Mouse (Mus musculus) heart, postnatal 25 days (tissue): ENCODE results near the gene Dqx1. TPM values are rescaled to one million over a fixed set of nuclear protein-coding genes. Genes with fewer than 3 reads are reported as not detected.

Experiments
- DNase-seq: peaks from one replicate; pipeline ENCODE4 v3.0.0; 2022; ENCODE audit warnings: low spot score
- intact Hi-C: fragments of 180-260 bp; cut with DNase I; formaldehyde crosslinking; loops from one replicate; pipeline ENCODE4 v1.15.1; 2025
- microRNA-seq: library from miRNA; unstranded; fragments of <30 nt; microRNA quantifications from one replicate; pipeline ENCODE4 v1.2.0, GENCODE M21; 2022
- total RNA-seq, 2 experiments: library from RNA; stranded (reverse); gene quantifications; 2 replicates each; pipeline ENCODE4 v1.2.3; 2021

Dqx1 gene
- total RNA-seq, 2 experiments from 2014 or later = 0.36 to 0.52 TPM

GRCm38 (mm10) chr6:83101688-83102556, 44.3 kb downstream of the Dqx1 start:
- no peak for DNase-seq

GRCm38 (mm10) chr6:83103130-83103650, 45.5 kb downstream of the Dqx1 start:
- intact Hi-C loops = no loop called here
- DNase-seq = no peak

More at GRCm38 (mm10) chr6:83101688-83102556, 44.3 kb downstream of the Dqx1 start:
- intact Hi-C loops = loop anchor here (1.0 to 2.0 kb wide), 2 partner anchors 47 to 105 kb away; partner anchors contain the start of genes Aup1 and Htra2

- DNase-seq = no peak
- intact Hi-C loops = no loop called here
Measured at GRCm38 (mm10) chr6:83104158-83104557, 46.5 kb downstream of the Dqx1 start.

- intact Hi-C loops = loop anchor here (5.0 kb wide), 1 partner anchor 160 kb away; no protein-coding TSS in a partner anchor
- no peak for DNase-seq
Measured at GRCm38 (mm10) chr6:83107566-83108400, 50.1 kb downstream of the Dqx1 start.

GRCm38 (mm10) chr6:83108762-83109668, 51.4 kb downstream of the Dqx1 start, which contains the start of gene Mrpl53:
Mrpl53 (plus strand) TSS chr6:83109040.
- peak; percentile 72 for DNase-seq
- intact Hi-C loops = loop anchor here (5.0 kb wide), 1 partner anchor 158 kb away; no protein-coding TSS in a partner anchor

GRCm38 (mm10) chr6:83111510-83112136, 54.0 kb downstream of the Dqx1 start:
- intact Hi-C loops = no loop called here
- no peak for DNase-seq

GRCm38 (mm10) chr6:83115011-83115671, 57.5 kb downstream of the Dqx1 start, which contains the start of gene Mogs:
Mogs (plus strand) TSS chr6:83115496.
- DNase-seq = peak; percentile 91
- intact Hi-C loops = loop anchor here (2.0 kb wide), 1 partner anchor 44 kb away; no protein-coding TSS in a partner anchor

GRCm38 (mm10) chr6:83115682-83116372, 58.2 kb downstream of the Dqx1 start:
- no peak for DNase-seq
- intact Hi-C loops = loop anchor here (2.0 kb wide), 1 partner anchor 43 kb away; no protein-coding TSS in a partner anchor

GRCm38 (mm10) chr6:83116373-83117164, 58.9 kb downstream of the Dqx1 start:
- no peak for DNase-seq
- intact Hi-C loops = no loop called here

Small RNA genes lying within 50 kb of the gene (microRNA-seq; reads per million reads assigned to microRNA genes)
- gene Mir3470a (not detected), gene Mir7040 (0.83 reads per million)

Other genes with a start within 250 kb of the Dqx1 start
- gene Sema4f, start 118.1 kb upstream of the Dqx1 start, total RNA-seq = under 1 TPM; 0.34 to 0.47 TPM
- gene M1ap, start 110.9 kb upstream of the Dqx1 start, total RNA-seq = under 1 TPM in 1 of 2 experiments, not detected in 1; 0.17 TPM
- gene Dok1, start 24.4 kb upstream of the Dqx1 start, total RNA-seq = 1 to 10 TPM; 2.9 to 3.2 TPM
- 1 to 10 TPM; 2.0 to 4.2 TPM for gene Loxl3, start 23.7 kb upstream of the Dqx1 start, total RNA-seq
- 10 to 100 TPM; 65.5 to 73.0 TPM for gene Aup1, start 3.3 kb upstream of the Dqx1 start, total RNA-seq
- gene Htra2, start 2.6 kb upstream of the Dqx1 start, total RNA-seq = 10 to 100 TPM; 31.8 to 33.9 TPM
- not detected for gene Tlx2, start 12.4 kb downstream of the Dqx1 start, total RNA-seq
- 1 to 10 TPM; 8.0 to 9.6 TPM for gene Pcgf1, start 20.0 kb downstream of the Dqx1 start, total RNA-seq
- gene Lbx2, start 28.5 kb downstream of the Dqx1 start, total RNA-seq = 1 to 10 TPM; 1.3 TPM
- gene Ccdc142, start 43.8 kb downstream of the Dqx1 start, total RNA-seq = 1 to 10 TPM; 1.4 to 1.7 TPM
- 1 to 10 TPM in 1 of 2 experiments, under 1 TPM in 1; 0.99 to 1.6 TPM for gene Gm42688, start 43.8 kb downstream of the Dqx1 start, total RNA-seq
- 100 to 1,000 TPM; 127 to 151 TPM for gene Mrpl53, start 51.2 kb downstream of the Dqx1 start, total RNA-seq
- 1 to 10 TPM; 8.4 to 9.0 TPM for gene Mogs, start 57.7 kb downstream of the Dqx1 start, total RNA-seq
- 10 to 100 TPM; 72.5 to 74.0 TPM for gene Wbp1, start 63.7 kb downstream of the Dqx1 start, total RNA-seq
- gene Ino80b, start 67.6 kb downstream of the Dqx1 start, total RNA-seq = 10 to 100 TPM in 1 of 2 experiments, 1 to 10 TPM in 1; 7.0 to 12.7 TPM
- gene Rtkn, start 77.6 kb downstream of the Dqx1 start, total RNA-seq = 1 to 10 TPM; 2.8 to 5.4 TPM
- 1 to 10 TPM; 1.0 to 2.3 TPM for gene Wdr54, start 98.6 kb downstream of the Dqx1 start, total RNA-seq
- gene 1700003E16Rik, start 98.6 kb downstream of the Dqx1 start, total RNA-seq = under 1 TPM in 1 of 2 experiments, not detected in 1; 0.17 TPM
- 100 to 1,000 TPM; 134 to 136 TPM for gene Dctn1, start 108.1 kb downstream of the Dqx1 start, total RNA-seq
- gene Slc4a5, start 162.0 kb downstream of the Dqx1 start, total RNA-seq = not detected